Mouse (Mus musculus): ENCODE measurements around the gene Chadl.
"Not testable (repeated sequence)": the region's sequence is repeated elsewhere in the genome, so short reads cannot be mapped to it uniquely, and the experiment has no call there.

Gene Chadl

DNA sequence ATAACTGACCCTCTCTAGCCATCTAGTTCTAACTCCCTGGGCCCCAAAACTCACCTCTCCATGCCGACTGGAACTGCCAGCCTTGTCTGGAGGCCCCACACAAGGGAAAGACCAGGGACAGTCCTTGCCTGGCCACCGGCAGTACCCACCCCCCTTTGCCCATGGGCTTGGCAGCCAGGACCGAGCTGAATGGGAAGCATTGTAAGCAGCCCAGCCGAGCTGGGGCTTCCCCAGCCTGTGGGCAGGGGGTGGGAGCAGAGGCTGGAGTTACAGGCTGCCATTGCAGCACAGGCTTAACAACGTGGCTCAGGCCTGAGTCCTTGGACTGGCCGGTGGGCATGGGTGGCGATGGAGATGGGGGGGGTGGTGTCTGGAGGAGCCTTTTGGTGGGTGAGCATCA, at the start of gene Chadl:
Gene Chadl (minus strand): TSS at position 113 of the 400 bp plus-strand sequence.
- DNase-seq (ENCODE audit: low spot score in 2 of 2), result no peak

DNA sequence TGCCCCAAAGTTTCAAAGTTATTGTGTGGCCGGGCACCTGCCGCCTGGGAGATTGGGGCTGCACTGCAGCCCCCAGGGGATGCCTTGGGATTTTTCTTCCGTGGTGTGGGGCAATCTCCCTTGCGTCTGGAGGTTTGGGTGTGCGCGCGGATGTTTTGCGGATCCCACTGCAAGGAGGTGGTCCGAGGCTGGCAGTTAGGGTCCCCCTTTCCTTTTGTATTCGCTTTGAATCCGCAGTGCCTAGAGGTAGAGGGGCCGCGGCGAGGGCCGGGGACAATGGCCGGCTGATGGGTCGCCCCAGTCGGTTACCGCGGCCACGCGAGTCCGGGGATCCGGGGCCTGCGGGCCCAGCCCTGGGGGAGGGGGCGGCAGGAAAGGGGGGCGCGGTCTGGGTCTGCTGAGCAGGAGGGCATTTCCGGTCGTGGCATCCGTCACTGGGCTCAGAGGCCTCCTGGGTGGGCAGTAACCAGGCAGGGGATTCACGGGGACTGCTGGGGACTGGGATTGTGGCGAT, 48.6 kb upstream of the Chadl start:
- DNase-seq (ENCODE audit: low spot score in 2 of 2), result peak; percentile 63 to 78

DNA sequence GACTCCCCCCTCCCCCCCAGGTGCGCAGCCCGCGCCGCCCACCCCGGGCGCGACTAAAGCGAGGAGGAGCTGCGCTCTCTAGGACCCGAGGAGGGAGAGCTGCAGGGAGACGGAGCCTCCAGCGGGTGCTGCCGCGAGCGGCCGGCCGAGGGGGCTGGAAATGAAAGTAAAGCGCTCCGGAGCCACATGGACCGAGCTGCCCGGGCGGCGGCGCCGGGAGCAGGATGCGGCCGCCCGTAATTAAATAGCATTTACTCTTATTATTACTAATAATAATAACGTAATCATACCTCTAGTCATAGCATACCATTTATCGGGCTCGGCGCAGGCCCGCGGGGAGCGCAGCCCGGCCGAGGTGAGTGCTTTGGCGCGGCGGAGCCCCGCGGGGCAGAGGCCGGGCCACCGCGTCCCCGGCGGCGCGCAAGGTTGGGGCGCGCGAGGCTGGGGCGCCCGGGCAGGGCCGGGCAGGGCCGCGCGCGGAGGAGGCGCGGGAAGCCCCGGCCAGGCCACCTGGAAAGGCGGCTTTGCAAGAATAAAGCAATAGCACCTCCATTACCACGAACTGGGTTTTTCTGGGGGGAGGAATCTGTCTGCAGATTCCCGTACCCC, 48.0 kb upstream of the Chadl start, which contains the start of the genes Zc3h7b and Rangap1:
Gene Zc3h7b (plus strand): TSS at position 66 of the 609 bp plus-strand sequence.
Gene Rangap1 (minus strand): TSS at position 539 of the 609 bp plus-strand sequence.
- DNase-seq (ENCODE audit: low spot score in 2 of 2), result peak; percentile 77 to 81

DNA sequence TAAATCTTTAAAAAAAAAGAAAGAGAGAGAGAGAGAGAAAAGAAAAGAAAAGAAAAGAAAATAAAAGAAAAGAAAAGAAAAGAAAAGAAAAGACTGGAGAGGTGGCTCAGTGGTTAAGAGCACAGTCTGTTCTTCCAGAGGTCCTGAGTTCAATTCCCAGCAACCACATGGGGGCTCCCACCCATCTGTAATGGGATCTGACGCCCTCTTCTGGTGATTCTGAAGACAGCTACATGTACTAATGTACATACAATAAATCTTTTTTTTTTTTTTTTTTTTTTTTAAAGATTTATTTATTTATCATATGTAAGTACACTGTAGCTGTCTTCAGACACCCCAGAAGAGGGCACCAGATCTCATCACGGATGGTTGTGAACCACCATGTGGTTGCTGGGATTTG, 45.3 kb upstream of the Chadl start:
- not testable (repeated sequence) for DNase-seq (ENCODE audit: low spot score in 2 of 2)

DNA sequence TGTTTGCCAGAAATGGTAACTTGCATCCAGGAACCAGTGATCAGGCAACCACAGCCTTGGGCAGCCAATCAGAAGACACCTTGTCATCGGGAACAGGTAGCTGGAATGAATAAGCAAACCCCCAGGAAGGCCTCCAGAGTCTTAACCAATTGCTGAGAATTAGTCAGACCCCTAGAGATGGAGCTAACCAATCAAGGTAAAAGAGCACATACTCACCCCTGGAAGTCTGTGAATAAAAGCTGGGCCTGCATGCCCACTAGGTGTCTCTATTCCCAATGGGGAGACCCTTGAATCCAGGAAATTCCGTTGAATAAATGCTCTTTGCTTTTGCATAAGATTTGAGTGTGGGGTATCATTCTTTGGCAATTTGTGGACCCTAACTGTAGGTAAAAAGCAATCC, 42.8 kb upstream of the Chadl start:
- no peak for DNase-seq (ENCODE audit: low spot score in 2 of 2)

DNA sequence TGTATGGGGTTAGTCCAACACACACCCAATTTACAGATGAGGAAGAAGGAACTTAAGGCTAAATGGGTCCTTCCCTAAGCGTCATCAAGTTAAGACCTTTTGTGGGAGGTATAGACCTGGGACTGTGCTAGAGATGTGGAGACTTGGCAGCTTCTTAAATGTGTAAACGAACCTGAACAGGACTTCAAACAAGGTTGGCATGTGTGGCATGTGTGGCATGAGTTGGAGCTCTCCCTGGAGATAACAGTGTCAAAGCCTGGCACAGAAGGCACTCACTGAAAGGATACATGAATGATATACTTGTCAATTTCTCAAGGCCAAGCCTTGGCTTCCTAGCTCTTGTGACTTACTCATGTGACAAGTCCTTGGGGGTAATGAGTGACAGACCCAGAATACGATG, 42.2 kb upstream of the Chadl start:
- no peak for DNase-seq (ENCODE audit: low spot score in 2 of 2)

DNA sequence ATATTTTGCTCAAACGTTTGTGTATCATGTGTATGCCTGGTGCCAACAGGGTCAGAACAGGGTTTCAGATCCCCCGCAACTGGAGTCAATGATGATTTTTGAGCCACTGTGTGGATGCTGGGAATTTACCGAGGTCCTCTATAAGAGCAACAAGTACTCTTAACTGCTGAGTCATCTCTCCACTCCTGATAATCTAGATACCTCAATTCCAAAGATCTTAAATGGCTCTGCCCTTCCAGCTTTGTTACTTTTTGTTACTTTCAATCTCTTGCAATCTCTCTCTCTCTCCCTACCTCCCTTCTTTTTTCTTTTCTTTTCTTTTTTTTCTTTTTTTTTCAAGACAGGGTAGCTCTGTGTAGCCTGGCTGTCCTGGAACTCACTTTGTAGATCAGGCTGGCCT, 38.0 kb upstream of the Chadl start:
- DNase-seq (ENCODE audit: low spot score in 2 of 2), result no peak

DNA sequence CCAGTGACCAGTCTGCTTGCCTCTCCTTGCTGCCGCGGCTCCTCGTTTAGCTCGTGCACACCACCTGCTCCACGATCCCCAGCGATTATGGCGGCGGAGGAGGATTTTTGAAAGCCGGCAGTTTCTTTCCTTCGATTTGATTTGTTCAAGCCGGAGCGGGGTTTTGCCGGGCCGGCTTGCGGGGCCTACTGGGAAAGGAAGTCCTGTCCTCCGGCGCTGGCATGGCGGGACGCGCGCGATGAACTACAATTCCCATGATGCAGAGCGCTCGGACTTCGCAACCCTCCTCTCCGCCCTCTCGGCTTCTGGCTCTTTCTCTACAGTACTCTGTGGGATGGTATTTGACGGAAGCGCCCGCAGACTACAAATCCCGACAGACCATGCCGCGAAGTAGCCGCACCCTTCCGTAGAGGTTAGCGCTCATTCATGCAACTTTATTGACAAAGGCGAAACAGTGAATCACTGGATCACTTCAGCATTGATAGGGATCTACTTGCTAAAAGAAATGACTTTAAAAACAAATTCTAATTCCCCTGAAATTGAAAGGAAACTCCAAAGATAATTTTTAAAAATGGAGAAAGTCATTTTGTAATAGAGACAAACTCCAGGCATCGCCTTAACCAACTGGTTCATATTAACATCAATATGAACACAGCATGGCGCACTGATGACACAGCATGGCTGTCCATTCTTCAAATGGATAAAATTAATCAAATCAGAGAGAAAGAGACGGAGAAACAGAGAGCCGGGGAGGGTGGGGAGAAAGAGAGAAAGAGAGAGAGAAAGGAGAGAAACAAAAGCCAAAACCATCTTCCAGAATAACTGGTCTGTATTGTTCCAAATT, 32.9 kb upstream of the Chadl start:
- DNase-seq (ENCODE audit: low spot score in 2 of 2), result peak; percentile 95 to 97

DNA sequence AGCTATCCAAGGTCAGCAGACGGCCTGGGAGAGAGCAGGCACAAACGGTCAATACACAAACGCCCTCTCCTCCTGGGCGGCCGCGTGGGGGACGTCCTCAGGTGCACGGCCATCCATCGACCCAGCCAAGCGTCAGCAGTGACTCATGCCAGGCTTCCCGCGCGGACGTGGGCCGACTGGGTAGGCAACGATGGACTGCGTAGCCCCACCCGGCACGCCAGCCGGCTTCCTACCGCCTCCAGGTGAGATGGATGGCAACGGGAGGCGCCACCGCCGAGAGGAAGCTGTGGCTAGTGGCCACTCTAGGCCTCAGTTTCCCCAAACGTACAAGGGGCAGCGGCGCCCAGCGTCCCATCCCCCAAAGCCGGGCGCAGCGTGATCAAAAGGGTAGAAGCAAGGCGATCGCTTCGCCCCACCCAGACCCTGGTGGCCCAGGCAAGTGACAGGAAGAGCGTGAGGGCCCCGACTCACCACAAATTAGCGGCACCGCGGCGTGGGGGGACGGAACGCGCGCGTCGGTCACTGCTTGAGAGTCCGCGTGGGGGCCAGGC, 32.2 kb upstream of the Chadl start:
- DNase-seq (ENCODE audit: low spot score in 2 of 2), result peak in 1 of 2 experiments; percentile 37

DNA sequence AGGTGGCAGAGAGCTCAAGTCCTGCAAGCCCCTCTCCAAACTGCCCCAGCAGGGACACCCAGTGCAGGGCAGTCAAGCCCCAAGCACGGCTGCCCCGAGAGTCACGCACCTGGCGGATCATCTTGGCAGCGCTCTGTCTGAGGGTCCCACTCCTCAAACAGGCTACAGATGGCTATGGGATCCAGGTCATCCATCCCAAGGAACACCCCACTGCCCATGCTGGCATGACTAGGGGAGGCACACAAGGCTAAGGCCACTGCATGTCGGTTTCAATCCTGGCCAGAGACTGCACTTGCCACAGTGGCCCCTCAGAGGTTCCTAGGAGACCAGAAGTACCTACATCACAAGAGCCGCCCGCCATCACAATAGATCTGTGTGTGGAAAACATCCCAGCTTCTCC, 28.9 kb upstream of the Chadl start:
- no peak for DNase-seq (ENCODE audit: low spot score in 2 of 2)

DNA sequence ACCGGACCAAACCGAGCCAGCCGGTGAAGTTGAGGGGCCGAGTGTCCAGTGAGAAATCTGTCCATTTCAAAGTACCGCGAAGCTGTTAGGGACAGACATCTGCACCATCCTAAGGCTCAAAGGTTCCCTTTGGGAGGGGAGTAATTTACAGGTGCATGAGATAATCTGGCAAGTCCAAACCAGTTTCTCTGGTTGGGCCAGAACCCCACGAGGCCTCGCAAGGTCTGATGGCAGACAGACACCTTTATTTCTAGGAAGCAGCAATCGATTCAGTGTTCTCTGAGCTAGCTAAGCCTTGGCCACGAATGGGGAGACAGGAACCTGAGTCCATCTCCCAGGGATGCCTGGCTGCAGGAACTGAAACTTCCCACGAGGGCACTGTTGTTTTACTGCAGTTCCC, 26.6 kb upstream of the Chadl start:
- no peak for DNase-seq (ENCODE audit: low spot score in 2 of 2)

DNA sequence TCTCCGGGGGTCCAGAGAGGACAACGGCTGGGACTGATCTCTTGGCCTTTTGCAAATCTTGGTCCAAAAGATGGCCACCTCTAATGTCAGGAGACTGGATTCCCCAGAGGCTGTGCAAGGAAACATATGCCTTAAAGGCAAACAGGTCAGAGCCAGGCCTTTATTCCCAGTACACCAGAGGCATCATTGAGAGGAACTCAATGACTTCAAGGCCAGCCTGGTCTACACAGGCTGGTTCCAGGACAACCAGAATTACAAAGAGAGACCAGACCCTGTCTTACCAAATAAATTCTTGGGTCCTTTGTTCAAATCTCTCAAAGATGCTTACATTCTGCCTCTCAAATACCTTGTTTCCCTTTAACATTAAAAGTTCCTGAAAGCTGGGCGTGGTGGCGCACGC, 25.3 kb upstream of the Chadl start:
- DNase-seq (ENCODE audit: low spot score in 2 of 2), result no peak

DNA sequence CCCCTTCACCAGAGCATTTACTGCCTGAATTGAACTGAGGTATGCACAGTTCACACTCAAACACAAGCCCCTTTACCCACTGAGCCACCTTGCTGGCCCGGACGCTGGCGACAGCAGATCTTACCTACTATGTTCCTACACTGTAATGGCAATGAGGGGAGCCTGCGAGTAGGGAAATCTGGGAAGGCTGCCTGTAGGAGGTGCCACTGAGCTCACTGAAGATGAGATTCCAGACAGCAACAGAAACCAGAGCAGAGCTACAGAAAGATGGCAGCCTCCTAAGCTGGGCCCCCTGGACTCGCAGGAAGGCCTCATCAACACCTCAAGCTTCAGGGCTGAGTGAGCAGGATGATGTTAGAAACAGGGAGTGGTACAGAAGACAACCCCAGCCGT, 22.0 kb upstream of the Chadl start:
- DNase-seq (ENCODE audit: low spot score in 2 of 2), result no peak

DNA sequence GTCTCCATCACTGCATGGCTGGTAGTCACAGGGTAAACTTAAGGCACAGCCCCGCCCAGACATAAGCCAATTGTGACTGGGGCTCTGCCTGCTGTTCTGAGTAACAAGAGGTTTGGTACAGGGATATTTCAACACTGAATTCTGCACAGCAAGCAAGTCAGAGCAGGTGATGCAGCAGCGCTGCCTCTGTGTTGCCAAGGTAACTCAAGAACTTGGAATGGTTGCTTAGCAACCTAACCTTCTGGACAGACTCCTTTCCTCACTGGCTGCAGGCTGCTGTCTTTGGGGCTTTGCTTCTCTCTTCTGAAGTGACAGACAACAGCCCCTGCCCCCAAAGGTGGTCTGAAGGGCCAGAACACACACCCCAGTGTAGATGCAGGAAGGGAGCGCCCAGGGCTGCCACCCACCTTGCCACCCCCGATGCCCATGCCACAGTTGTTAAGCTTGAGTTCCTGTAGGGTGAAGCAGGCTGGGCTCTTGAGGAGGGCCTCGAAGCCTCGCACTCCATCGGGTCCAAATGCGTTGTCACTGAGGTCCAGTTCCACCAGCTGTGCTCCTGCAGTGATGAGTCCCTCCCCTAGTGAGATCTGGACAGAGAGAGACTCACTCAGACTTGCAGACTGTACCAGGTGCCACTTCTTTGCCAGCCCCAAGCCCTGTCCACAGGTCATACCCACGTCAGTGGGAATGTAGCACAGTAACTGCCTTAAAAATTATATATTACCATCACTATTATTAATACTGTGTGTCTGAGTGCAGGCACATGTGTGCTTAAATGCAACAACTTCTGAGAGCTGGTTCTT, 21.4 kb upstream of the Chadl start:
- DNase-seq (ENCODE audit: low spot score in 2 of 2), result no peak

DNA sequence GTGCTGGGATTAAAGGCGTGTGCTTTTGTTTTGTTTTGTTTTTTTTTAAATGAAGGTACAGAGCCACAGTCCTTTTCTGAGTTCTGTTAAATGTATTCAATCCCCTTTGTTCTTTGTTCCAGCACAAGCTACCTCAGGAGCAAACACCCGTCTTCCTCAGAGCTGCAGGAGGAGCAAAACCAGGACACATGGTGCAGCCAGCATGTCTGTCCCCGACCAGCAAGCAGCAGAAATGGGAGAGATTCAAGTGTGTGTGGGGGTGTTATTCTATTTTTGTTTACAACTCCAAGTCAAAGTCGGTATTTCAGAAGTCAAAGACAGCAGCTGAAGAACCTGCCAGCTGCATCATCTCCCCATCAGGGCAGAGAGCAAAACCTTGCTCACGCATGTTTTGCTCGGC, 16.7 kb upstream of the Chadl start:
- DNase-seq (ENCODE audit: low spot score in 2 of 2), result no peak

DNA sequence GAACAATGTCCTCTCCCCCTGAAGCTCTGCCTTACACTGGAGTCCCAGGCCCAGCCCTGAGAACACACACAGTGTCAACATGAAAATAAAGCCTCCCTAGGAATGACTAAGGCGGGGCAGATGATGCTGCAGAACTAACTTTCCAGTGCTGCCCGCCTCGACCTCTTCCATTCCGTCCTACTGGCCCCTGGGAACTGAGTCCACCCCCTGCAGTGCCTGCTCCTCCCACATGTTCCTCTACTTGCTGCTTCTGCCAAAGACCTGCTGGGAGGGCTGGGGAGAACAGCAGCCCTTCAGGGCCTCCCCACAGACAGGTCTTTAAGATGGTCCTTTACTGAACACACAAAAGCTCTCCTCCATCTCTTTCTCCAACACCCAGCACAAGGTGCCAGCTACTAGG, 13.7 kb upstream of the Chadl start:
- DNase-seq (ENCODE audit: low spot score in 2 of 2), result no peak

DNA sequence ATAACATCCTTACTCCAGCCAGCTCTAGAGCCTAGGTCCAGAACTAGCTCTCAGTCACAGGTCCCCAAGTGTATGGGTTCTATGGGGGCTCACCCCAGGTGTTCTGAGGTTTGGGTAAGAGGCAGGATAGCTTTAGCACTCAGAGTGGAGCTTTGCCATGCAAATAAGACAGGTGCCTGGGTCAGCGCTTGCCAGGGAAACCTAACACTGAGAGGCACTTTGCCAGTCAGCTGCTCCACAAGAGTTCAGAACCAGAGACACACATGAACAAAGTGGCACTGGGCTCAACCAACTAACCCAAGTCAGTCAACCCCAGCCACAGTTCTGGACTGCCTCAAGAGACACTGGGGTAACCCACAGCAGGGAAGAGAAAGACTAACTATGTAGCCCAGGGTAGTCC, 12.6 kb upstream of the Chadl start:
- no peak for DNase-seq (ENCODE audit: low spot score in 2 of 2)

DNA sequence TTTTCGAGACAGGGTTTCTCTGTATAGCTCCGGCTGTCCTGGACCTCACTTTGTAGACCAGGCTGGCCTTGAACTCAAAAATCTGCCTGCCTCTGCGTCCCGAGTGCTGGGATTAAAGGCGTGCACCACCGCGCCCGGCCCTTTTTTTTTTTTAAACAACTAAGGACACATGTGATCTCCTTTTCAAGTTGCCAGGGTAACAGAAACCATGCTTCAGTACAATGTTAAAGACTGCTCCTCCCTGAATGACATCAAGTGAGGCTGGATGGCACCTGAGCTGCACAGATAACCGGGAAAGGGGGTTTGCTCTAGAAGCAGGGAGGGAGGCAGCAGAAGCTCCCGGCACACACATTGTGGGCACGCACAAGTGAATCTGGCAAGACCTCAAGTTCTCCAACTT, 11.9 kb upstream of the Chadl start:
- no peak for DNase-seq (ENCODE audit: low spot score in 2 of 2)

DNA sequence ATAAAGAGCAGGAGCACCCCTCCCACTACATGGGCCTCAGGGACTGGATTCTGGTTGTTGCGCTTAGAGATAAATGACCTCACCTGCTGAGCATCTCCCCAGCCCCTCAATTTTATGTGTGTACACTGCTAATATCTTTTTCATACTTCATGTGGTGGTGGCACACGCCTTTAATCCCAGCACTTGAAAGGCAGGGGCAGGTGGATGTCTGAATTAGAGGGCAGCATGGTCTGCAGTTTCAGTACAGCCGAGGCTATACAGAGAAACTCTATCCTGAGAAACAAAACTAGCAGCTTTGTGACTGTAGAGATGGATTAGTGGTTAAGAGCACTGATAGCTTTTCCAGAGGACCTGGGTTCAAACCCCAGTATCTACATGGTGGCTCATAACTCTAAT, 6.0 kb upstream of the Chadl start:
- DNase-seq (ENCODE audit: low spot score in 2 of 2), result no peak

DNA sequence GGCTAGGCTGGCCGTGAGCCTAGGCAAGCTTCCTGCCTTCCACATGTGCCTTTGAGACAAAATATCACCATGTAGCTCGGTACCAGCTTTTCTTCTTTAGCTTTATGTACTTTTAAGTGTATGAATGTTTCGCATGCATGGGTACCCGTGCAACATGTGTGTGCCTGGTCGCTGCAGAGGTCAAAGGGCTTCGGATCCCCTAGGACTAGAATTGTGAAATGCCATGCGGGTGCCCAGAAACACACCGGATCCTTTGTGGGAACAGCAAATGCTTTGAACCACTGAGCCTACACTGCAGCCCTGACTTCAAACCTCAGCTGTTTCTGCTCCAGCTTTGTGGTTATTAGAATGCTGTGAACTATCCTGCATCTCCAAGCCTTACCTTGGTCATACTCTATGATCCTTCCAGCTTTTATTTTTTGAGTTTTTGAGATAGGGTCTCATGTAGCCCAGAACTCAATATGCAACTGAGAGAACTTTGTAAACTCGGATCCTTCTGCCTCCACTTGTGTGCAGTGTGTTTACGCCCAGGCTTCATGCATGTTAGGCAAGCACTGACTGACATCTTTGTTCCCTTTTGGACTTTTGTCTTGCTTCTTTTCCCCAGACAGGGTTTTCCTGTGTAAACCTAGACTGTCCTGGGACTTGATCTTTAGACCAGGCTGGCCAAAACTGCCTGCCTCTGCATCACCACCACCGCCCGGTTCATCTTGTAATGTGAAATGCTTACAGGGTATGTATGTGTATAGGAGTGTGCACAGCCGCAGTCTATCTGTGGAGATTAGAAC, 5.4 kb upstream of the Chadl start:
- DNase-seq (ENCODE audit: low spot score in 2 of 2), result no peak

DNA sequence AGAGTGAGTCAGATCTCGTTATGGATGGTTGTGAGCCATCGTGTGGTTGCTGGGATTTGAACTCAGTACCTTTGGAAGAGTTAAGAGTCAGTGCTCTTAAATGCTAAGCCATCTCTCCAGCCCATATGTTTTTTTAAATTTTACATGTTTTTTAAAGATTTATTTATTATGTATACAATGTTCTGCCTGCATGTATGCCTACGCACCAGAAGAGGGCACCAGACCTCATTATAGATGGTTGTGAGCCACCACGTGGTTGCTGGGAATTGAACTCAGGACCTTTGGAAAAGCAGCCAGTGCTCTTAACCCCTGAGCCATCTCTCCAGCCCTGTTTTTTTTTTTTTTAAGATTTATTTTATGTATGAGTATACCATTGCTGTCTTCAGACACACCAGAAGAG, 4.3 kb upstream of the Chadl start:
- not testable (repeated sequence) for DNase-seq (ENCODE audit: low spot score in 2 of 2)
